Mouse (Mus musculus): ENCODE data around the gene Plppr2.

The Plppr2 gene

DNA sequence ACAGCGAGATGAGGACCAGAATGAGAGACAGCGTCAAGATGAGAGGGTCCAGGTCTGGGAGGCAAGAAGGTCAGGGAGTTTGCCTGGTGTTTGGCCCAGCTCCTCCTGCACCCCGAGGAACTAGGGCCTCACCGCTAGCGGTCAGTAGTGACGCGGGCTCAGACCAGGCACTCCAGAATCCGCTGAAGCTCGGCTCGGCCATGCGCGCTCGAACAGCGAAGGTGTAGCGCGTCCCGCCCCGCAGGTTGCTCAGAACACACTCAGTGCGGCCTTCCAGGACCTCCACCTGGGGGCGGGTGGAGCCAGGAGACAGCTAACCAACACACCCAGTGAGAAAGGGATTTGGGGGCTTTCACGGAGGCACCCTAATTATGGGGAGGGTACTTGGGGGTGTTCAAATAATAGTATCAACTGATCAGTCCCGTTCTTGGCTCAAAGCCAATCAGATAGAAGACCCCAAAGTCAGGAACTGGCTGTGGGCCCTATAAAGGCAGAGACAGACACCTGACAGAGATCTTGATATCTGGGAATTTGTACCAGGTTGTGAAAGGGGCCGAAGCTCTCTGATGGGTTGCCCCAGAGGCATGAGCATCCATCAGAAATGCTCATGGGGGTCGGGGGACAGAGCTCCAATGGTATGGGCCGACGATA lies 23.9 kb downstream of the Plppr2 start:
- DNase-seq (ENCODE audit: extremely low spot score, low read depth, low spot score): no peak

DNA sequence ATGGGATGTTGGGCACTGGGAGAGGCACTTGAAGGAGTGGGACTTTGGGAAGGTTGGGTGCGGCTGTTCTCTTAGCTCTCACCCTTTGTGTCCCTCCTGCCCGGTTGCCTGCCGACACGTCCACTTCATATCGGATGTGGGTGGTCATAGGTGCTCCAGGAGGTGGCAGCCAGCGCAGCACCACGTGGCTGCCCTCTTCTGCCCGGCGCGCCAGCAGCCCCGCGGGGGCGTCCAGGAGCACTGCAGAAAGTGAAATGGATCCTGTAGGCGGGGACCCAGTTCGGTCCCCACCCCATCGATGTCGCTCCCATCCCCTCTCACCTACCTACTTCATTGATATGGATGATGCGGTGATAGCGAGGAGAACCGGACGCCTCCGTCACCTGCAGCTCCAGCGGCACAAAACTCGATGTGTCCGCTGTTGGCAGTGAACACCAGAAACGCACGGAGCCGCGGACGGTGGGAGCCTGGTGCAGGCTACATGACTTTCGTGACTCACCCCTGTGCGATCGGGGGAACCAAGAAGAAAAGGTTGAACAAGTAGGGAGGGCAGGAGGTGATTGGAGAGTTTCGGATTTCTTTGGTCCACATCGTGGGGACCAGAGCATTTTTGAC lies 24.6 kb downstream of the Plppr2 start:
- no peak for DNase-seq (ENCODE audit: extremely low spot score, low read depth, low spot score)

DNA sequence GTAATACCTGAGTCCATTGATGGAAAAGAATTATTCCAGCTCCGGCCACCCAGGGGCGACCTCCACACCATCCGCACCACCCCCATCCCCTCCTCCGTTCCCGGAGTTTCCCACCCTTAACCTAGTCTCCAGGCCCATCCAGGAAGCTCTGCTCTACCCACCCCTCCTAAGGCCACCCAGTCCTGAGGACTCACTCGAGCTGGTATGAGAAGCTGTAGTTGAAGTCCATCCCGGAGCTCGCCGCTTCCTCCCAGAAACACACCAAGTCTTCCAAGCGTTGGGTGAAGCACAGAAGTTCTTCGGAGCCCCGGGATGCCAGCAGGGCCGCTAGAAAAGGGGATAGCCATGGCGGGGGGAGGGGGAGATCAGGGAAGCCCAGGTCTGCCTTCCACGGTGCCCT lies 25.2 kb downstream of the Plppr2 start:
- DNase-seq (ENCODE audit: extremely low spot score, low read depth, low spot score): no peak

DNA sequence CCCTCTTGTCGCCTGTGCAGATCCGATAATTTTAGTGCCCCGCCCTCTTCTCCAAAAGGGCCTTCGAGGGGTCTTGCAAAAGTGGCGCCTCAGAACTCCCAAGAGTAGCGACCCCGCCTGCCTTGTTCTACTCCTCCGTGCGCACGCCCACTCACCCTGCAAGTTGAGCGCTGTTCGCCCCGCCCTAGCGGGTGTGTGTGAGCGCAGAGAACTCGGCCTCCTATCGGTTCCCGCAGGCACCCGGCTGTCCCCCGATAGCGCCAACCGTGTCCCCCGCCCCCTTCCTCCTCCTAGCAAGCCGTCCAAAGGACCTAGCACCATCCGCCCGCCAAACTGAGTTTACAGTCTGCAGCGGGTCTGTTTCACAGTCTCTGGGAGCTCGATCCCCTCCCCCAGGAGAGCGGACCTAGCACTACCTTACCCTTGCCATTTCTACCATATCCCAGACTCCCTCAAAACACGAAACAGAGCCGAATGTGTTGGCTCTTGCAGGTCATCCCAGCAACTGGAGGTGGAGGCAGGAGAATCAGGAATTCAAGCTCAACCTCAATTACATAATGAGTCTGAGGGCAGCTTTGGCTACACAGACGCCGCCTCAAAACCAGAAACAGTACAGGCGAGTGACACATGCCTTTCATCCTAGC lies 25.7 kb downstream of the Plppr2 start:
- no peak for DNase-seq (ENCODE audit: extremely low spot score, low read depth, low spot score)

GRCm38 (mm10) chr9:21963417-21963816 lies 26.6 kb downstream of the Plppr2 start, which contains the start of gene Epor:
Epor (minus strand) TSS chr9:21963506.
- no peak for DNase-seq (ENCODE audit: extremely low spot score, low read depth, low spot score)

GRCm38 (mm10) chr9:21968883-21969282 lies 32.0 kb downstream of the Plppr2 start:
- no peak for DNase-seq (ENCODE audit: extremely low spot score, low read depth, low spot score)

DNA sequence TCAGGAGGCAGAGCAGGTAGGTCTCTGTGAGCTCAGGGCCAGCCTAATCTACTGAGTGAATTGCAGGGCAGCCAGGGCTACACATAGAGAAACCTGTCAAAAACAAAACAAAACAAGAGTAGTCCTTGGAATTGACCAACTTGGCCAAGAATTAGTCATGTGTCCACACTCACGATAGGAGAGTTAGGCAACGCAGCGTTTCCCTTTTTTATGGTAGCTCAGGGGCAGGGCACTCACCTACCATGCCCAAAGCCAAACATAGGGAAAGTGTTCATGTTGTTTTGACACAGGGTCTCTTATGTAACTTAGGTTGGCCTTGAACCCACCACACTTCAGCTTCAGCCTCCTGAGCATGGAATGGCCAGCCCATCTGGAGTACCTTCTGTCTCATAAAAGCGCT lies 32.5 kb downstream of the Plppr2 start:
- no peak for DNase-seq (ENCODE audit: extremely low spot score, low read depth, low spot score)

- DNase-seq (ENCODE audit: extremely low spot score, low read depth, low spot score): no peak
These were observed 39.9 kb downstream of the Plppr2 start for GRCm38 (mm10) chr9:21976626-21977175.

DNA sequence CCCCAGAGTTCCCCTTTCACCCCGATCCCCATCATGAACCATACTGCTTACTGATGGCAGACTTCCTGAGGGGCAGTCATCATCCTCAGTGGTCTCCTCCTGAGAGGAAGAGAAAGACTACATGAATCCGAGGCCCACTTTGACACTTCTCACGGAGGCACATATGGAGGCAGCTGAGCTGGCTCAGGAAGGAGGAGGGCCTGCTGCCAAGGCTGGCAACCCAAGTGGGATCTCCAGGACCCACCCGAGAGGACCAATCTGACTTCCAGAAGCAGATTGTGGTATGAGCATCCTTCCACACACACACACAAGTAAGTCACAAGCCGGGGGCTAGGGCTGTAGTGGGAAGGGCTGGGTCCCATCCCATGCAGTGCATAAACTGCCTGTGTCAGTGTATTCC lies 40.5 kb downstream of the Plppr2 start:
- no peak for DNase-seq (ENCODE audit: extremely low spot score, low read depth, low spot score)

DNA sequence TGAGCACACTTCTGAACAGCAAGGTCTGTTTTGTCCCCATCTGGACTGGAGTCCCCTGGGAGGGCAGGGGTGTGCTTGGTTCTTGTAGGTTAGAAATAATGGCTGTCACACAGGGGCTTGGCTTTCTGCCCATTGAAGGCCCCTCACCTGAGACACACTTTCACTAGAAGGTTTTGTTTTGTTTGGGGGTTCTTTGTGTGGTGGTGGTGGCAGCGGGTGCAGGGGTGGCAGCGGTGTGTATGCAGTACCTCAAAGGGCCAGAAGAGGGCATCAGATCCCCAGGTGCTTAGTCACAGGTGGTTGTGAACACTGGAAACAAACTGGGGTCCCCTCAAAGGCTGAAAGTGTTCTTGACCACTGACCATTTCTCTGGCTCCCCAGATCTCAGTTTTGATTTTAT lies 41.1 kb downstream of the Plppr2 start:
- no peak for DNase-seq (ENCODE audit: extremely low spot score, low read depth, low spot score)

DNA sequence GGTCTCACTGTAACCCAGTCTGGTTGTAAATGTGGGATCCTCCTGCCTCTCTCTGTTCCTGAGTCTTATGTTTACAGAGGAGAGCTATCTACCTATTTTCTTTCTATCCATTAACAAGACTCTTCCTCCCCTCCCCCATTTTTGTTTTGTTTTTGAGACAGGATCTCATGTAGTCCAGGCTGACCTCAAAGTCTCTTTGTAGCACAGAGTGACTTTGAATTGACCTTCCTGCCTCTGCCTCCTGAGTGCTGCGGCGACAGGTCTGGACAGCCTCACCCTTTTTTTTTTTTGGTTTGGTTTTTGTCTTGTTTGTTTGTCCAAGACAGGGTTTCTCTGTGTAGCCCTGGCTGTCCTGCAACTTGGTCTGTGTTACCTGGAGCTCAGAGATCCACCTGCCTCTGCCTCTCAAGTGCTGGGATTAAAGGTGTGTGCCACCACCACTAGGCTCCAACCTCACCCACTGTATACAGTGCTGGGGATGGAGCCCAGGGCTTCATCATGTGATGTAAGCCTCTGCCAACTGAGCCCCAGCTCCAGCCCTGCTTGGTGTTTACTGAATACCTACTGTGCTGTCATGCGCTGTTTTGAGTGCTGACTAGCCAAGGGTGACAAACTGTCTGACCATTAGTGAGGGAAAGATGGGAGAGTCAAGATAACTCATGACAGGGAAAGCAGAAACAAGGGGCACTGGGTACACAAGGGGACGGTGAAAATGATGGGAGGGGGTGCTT lies 41.7 kb downstream of the Plppr2 start:
- no peak for DNase-seq (ENCODE audit: extremely low spot score, low read depth, low spot score)

- no peak for DNase-seq (ENCODE audit: extremely low spot score, low read depth, low spot score)
These were observed 47.1 kb downstream of the Plppr2 start for GRCm38 (mm10) chr9:21983911-21984310.

DNA sequence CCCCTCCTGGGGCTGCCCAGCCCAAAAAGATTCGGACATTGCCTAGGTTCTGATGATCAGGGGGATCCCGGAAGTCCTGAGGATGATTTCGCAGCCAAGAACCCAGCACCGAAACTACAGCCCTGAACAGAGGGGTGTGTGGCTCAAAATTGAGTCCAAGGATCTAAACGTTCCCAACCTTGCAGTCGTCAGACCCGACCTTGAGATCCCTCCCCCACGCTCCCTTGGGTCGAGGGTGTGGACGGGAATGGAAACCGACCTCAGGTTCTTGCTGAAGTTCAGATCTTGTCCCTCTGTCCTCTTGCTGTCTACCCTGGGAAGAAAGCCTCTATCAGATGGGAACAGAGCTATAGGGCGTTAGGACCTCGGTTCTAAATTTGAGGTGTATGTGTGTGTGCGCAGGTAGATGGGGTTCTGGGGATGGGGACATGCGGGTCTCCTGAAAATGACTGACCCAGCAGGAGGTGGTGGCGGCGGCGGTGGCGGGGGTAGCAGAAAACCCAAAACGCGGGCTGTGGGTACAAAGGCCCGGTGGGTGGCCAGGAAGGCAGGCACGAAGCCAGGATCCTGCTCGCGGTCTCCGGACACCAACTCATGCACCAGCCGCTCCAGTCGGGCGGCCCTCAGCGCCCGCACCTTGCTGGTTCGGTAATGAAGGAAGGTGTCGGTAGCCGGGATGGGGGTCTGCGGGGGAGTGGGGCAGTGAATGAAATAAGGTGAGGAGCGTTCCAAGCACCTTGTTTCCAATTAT lies 50.9 kb downstream of the Plppr2 start:
- no peak for DNase-seq (ENCODE audit: extremely low spot score, low read depth, low spot score)

- no peak for DNase-seq (ENCODE audit: extremely low spot score, low read depth, low spot score)
These were observed 51.7 kb downstream of the Plppr2 start for GRCm38 (mm10) chr9:21988421-21989101.

DNA sequence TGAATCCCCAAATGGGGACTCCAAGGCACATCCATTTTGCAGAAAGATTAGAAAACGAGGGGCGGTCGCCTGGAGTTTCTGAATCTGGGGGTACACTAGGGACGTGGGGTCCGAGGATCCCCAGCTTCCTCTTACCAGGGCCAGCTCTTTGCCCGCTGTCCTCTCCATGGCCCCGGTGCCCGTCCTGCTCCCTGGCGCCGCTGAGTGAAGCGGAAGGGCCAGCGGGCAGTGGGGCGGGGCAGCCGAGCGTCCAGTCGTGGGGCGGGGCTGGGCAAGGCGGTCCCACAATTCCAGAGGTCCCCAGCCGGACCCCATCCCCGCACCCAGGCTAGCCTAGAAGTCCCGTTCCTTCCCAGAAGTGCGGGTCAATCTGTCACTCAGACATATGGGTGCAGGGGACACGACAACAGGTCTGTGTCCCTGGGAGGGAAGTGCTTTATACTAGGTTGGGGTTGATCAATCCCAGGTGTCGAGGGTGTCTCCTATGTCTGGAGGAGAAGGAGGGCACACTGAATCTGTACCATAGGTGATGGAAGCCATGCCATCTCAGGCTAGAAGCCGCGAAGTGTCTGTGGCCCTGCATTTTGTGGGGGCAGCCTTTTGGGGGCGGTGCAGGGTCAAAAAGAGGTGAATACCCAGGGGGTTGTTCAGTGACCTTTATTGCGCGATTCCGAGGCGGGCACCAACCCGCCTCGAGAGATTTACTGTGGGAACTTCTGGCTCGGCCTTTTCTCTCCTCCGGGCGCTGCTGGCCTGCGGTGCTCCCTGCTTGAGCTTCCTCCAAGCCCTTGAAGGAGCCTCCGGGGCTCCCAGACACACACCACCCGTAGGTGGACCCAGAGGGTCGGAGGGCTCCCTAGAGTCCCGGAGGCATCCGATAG lies 52.6 kb downstream of the Plppr2 start, which contains the start of gene Rgl3:
Gene Rgl3 (minus strand): TSS at position 217 of the 881 bp plus-strand sequence.
- no peak for DNase-seq (ENCODE audit: extremely low spot score, low read depth, low spot score)

DNA sequence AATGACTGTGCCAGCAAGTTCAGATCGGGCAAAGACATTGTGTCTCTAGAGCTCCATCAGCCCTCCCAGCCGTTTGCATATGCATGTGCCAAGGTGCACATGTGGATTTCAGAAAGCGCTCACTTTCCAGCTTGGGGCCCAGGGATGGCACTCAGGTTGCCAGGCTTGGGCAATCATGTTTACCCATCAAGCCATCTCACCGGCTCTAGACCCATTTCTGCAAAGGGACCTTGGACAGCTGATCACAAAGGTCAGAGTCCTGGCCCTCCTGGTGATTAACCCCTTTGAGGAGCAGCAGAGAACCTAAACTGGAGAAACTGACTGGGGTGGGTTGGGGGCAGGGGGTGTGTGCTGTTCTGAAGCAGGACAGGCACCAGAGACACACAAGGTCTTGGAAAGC lies 55.4 kb downstream of the Plppr2 start:
- DNase-seq (ENCODE audit: extremely low spot score, low read depth, low spot score): no peak

DNA sequence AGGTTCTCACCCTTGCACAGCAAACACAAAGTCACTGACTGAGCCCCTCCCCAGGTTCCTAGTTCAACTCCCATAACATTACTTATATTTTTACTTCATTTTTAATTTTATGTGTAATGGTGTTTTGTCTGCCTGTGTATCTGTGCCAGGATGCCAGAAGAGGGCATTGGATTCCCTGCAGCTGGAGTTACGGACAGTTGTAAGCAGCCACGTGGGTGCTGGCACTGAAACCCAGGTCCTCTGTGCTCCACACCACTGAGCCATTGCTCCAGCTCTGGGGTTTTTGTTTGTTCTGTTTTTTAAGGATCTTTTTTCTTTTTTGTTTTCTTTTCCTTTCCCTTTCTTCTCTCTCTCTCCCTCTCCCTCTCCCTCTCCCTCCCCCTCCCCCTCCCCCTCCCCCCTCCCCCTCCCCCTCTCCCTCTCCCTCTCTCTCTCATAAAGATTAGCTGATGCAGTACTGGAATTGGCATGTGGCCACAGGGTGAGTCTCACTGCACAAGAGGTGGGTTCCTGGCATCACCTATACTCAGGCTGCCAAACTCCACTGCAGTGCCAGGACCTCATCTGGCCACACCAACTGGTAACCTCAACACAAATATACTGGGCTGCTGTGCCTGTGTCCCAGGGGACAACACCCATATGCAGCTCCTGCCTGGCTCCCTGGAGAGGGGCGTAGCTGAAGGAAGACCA lies 59.5 kb downstream of the Plppr2 start:
- DNase-seq (ENCODE audit: extremely low spot score, low read depth, low spot score): no peak

Measured in hindlimb bud, embryonic 11.5 days (tissue).